Mouse (Mus musculus) cerebellum, adult 2 months (tissue): Measurements from ENCODE around the gene Atp13a5. TPM values are rescaled to one million over a fixed set of nuclear protein-coding genes. Genes with fewer than 3 reads are reported as not detected.

ENCODE experiments used
- DNase-seq, 2 experiments: peaks; one replicate each; pipeline ENCODE4 v3.0.0; 2021
- H3K27ac ChIP-seq: fragments of 200-500 bp; 2 replicates; pipeline ENCODE4 v1.5.1; 2012; ENCODE audit warnings: low read length, control low read depth, inconsistent platforms; ENCODE audit not compliant: insufficient read depth
- H3K27me3 ChIP-seq: fragments of 200-500 bp; 2 replicates; pipeline ENCODE4 v1.6.1; 2012; ENCODE audit warnings: inconsistent platforms, mild to moderate bottlenecking, low read length, moderate library complexity; ENCODE audit not compliant: control insufficient read depth, insufficient read depth
- H3K4me1 ChIP-seq: fragments of 200-500 bp; 2 replicates; pipeline ENCODE4 v1.6.1; 2011; ENCODE audit warnings: low read length; ENCODE audit not compliant: control insufficient read depth, insufficient read depth
- H3K4me3 ChIP-seq: fragments of 200-500 bp; replicated peaks from 2 replicates; pipeline ENCODE3; 2011; ENCODE audit warnings: mild to moderate bottlenecking, low read depth, low read length, control low read depth; ENCODE audit not compliant: insufficient read depth
- CTCF ChIP-seq: fragments of 200-500 bp; IDR thresholded peaks from 2 replicates; pipeline ENCODE4 v1.5.1; 2011; ENCODE audit warnings: low read depth, mild to moderate bottlenecking, control low read depth, low read length, moderate library complexity, borderline replicate concordance; ENCODE audit not compliant: insufficient read depth
- POLR2A ChIP-seq: fragments of 200-500 bp; IDR thresholded peaks from 2 replicates; pipeline ENCODE4 v1.6.1; 2011; ENCODE audit warnings: low read length, control low read depth, borderline replicate concordance; ENCODE audit not compliant: insufficient read depth
- WGBS: fragments of 180-500 bp; shearing (Covaris S2); methylation state at CpG from one replicate; pipeline ENCODE4 v1.1.7; 2018; 5-methylcytosine and 5-hydroxymethylcytosine counted together
- polyA plus RNA-seq: library from polyadenylated mRNA; depleted of rRNA; stranded (reverse); fragments of >200 nt; gene quantifications from 2 replicates; pipeline ENCODE4 v1.2.3, GENCODE M21; 2012; rRNA removed

Atp13a5 gene
- polyA plus RNA-seq = 7.6 and 8.3 TPM in 2 replicates

GRCm38 (mm10) chr16:29378458-29378857 lies at the start of gene Atp13a5:
Gene Atp13a5 (minus strand): TSS chr16:29378732.
- Histone ChIP-seq H3K27me3 (no peaks in the 10 kb centered on the region; the same call in 1 of the 2 replicates), H3K4me1 (no peaks in the 10 kb centered on the region), H3K27ac (no peak within 1 kb of the TSS), H3K4me3 (no peak within 1 kb of the TSS)
- TF ChIP-seq POLR2A (no peak), CTCF (no peak)
- 88% methylated on average over 4 of the region's 4 CpGs for WGBS
- DNase-seq = no peak

GRCm38 (mm10) chr16:29414822-29415221 lies 36.3 kb upstream of the Atp13a5 start:
- H3K4me3 ChIP-seq = no peak overlapping the region
- no peaks in the 10 kb centered on the region for H3K27me3 ChIP-seq
- DNase-seq = no peak
- H3K4me1 ChIP-seq = no peaks in the 10 kb centered on the region
- H3K27ac ChIP-seq = no peak overlapping the region
- WGBS = 93% methylated on average over 6 of the region's 6 CpGs
- TF ChIP-seq POLR2A (no peak), CTCF (no peak)

GRCm38 (mm10) chr16:29407319-29407718 lies 28.8 kb upstream of the Atp13a5 start:
- no peak for DNase-seq
- Histone ChIP-seq H3K4me3 (no peak overlapping the region), H3K4me1 (no peaks in the 10 kb centered on the region), H3K27me3 (no peaks in the 10 kb centered on the region), H3K27ac (no peak overlapping the region)
- WGBS = 96% methylated on average over 10 of the region's 10 CpGs
- TF ChIP-seq CTCF = no peak
- TF ChIP-seq POLR2A = no peak

- TF ChIP-seq CTCF (no peak), POLR2A (no peak)
- no peak overlapping the region for H3K27ac ChIP-seq
- no peaks in the 10 kb centered on the region for H3K27me3 ChIP-seq
- no peaks in the 10 kb centered on the region for H3K4me1 ChIP-seq
- 28% methylated on average over 2 of the region's 2 CpGs for WGBS
- peak; percentile 36 to 72 for DNase-seq
- H3K4me3 ChIP-seq = no peak overlapping the region
Observed at GRCm38 (mm10) chr16:29399079-29399478, 20.5 kb upstream of the Atp13a5 start.

- no peak for TF ChIP-seq POLR2A
- TF ChIP-seq CTCF = no peak
- WGBS = 47% methylated on average over 4 of the region's 4 CpGs
- no peaks in the 10 kb centered on the region for H3K27me3 ChIP-seq
Observed at GRCm38 (mm10) chr16:29384781-29385180, 6.2 kb upstream of the Atp13a5 start.

GRCm38 (mm10) chr16:29374636-29375035 lies 3.9 kb downstream of the Atp13a5 start:
- Histone ChIP-seq H3K27me3 (no peaks in the 10 kb centered on the region; the same call in 1 of the 2 replicates), H3K4me3 (no peak overlapping the region), H3K4me1 (no peaks in the 10 kb centered on the region), H3K27ac (no peak overlapping the region)
- no peak for TF ChIP-seq POLR2A
- TF ChIP-seq CTCF = no peak
- WGBS = 87% methylated on average over 8 of the region's 8 CpGs
- DNase-seq = no peak

More at GRCm38 (mm10) chr16:29384781-29385180, 6.2 kb upstream of the Atp13a5 start:
- Histone ChIP-seq H3K4me1 (no peaks in the 10 kb centered on the region), H3K27ac (no peak overlapping the region), H3K4me3 (no peak overlapping the region)
- DNase-seq = no peak

GRCm38 (mm10) chr16:29331351-29332044 lies 47.0 kb downstream of the Atp13a5 start:
- Histone ChIP-seq H3K27ac (no peak overlapping the region), H3K27me3 (no peaks in the 10 kb centered on the region), H3K4me3 (no peak overlapping the region), H3K4me1 (no peaks in the 10 kb centered on the region)
- TF ChIP-seq CTCF = no peak
- no peak for TF ChIP-seq POLR2A
- no peak for DNase-seq
- 92% methylated on average over 3 of the region's 3 CpGs for WGBS

GRCm38 (mm10) chr16:29330948-29331347 lies 47.6 kb downstream of the Atp13a5 start:
- Histone ChIP-seq H3K27ac (no peak overlapping the region), H3K4me1 (no peaks in the 10 kb centered on the region), H3K27me3 (no peaks in the 10 kb centered on the region), H3K4me3 (no peak overlapping the region)
- WGBS = 83% methylated on average over 5 of the region's 5 CpGs
- DNase-seq = no peak
- no peak for TF ChIP-seq CTCF
- TF ChIP-seq POLR2A = no peak
